Mouse (Mus musculus): ENCODE data around the gene Tnrc18.

Gene Tnrc18

DNA sequence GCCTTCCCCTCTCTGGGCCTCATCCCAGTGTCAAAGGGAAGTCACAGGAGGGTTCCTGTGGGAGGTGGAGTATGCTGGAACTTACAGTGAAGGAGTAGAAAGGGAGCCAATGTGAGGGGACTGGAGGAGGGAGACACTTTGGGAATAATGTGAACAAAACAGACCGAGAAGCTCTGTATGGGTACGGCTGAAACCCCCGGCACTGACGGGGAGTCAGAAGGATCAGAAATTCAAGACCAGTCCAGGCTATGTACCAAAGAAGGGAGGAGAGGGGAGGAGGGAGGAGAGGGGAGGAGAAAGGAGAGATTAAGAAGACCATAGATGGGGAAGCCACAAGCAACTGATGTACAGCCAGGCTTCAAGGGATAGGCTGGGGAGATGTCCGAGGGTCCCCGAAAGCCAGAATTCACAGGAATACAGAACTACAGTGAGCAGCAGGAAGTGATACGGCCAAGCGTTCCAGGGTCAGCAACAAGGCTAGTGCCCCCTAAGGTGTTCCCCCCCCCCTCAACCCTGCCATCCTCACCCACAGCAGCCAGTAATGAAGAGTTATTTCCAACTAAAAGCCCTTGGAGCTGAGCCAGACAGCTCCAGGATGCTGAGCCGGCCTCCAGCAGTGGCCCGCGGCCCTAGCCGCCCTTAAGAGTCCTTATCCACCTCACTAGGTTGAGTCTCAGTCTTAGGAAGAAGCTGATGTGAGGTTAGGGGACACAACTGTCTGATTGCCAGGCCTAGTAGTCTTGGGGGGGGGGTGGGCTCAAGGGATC lies 124.3 kb downstream of the Tnrc18 start:
- DNase-seq (ENCODE audit: low read depth, low spot score): no peak

DNA sequence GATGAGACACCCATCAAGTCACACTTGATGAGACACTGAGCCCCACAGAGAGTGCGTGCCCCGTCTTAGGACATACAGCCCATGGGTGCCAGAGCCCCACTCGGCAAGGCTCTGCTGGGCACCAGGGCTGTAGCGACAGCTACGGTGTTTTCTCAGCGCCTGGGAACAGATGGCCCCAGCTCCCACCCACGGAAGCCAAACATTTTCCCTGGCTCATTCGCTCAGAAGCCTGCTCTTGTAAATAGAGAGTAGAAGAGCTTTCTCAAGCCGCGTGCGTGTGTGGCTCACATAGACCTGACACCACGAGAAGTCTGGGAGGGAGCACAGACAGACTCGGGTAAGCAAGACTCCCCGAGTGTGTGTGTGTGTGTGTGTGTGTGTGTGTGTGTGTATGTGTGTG lies 125.2 kb downstream of the Tnrc18 start, which contains the start of gene Slc29a4:
Gene Slc29a4 (plus strand): TSS at position 265 of the 400 bp plus-strand sequence.
- DNase-seq (ENCODE audit: low read depth, low spot score): peak; percentile 80

- DNase-seq (ENCODE audit: low read depth, low spot score): no peak
Measured at GRCm38 (mm10) chr5:142690343-142690742, 127.1 kb downstream of the Tnrc18 start.

- no peak for DNase-seq (ENCODE audit: low read depth, low spot score)
Measured at GRCm38 (mm10) chr5:142688866-142689265, 128.6 kb downstream of the Tnrc18 start.

DNA sequence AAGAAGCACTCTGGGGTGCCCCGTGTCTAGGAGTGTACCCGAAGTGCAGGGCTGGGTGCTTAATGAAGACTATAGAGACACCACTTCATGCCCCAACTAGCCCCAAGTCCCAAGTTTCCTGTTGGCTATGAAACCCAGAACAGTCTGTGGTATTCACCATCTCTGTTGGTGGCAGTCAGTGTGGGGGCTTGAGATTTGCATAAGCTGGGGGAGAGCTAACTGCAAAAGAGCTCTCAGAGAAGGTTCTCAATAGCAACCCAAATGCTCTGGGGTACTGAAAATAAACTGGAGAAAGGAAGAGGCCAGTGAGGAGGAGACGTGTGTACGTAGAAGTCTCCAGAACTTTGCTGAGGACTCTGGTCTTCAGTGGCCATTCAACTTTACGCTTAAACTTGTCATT lies 134.9 kb downstream of the Tnrc18 start:
- no peak for DNase-seq (ENCODE audit: low read depth, low spot score)

DNA sequence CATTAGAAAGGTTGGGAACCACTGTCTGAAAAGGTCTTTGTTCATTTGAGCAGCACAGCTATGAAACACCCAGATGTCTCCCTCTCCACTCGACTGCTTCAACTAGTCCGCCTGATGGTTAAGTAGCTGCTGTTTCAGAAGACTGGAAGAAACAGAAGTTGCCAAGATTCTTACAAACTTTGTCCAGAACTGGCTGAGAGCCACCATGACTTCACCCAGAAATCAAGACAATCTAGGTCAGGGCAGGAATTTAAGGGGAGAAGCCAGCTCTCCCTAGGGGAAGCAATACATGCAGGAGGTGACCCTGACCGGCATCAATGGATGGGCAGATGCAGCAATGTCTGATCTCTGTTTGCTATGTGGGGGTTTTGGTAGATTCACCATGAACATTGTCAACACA lies 135.6 kb downstream of the Tnrc18 start:
- DNase-seq (ENCODE audit: low read depth, low spot score): no peak

DNA sequence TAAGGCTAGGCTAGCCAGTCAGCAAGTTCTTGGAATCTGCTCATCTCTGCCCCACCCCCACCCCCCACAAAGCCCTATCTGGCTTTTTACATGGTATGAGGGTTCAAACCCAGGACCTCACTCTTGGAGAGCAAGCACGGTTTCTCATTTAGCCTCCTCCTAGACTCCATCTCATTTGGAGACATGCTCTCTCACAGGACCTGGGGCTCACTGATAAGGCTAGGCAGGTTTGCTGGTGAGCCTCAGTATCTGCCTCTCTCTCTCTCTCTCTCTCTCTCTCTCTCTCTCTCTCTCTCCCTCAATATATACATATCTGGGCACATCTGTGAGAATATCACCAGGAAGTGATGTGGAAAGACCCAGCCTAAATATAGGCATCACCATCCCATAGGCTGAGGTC lies 138.4 kb downstream of the Tnrc18 start:
- no peak for DNase-seq (ENCODE audit: low read depth, low spot score)

GRCm38 (mm10) chr5:142678141-142678571 lies 139.3 kb downstream of the Tnrc18 start:
- no peak for DNase-seq (ENCODE audit: low read depth, low spot score)

Measured in telencephalon, adult 2 months (tissue).